Mouse (Mus musculus): ENCODE results near the gene S100a3.

DNA sequence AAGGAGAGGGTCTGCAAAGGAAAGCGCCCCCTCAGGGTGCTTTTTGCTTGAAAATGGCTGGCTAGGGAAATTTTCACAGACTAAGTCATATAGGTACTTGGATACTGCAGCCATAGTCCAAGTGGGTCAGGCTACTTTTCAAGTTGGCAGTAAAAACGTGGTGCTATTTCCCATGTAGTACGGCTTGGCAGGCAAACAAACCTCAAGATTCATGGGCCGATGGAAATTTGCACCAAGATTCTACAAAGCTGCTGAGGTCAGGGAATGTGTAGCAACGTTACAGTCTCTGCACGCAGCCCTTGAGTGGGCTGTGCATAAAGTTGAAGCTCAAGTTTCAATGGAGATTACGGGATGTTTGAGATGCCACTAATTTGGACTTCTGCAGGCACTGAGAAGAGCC, 19.1 kb downstream of the S100a3 start:
- no peak for TF ChIP-seq CTCF (IDR thresholded peaks at IDR 0.05; ENCODE audit: insufficient read depth, low read depth, low read length)
- TF ChIP-seq POLR2A (IDR thresholded peaks at IDR 0.05; ENCODE audit: insufficient read depth, low read depth, low read length), result no peak
